Mouse (Mus musculus) adrenal gland, postnatal 25 days (tissue): ENCODE data around the gene Mal. TPM values are rescaled to one million over a fixed set of nuclear protein-coding genes. Genes with fewer than 3 reads are reported as not detected.
"Not testable (repeated sequence)": the region's sequence is repeated elsewhere in the genome, so short reads cannot be mapped to it uniquely, and the experiment has no call there.

Experiments
- DNase-seq: peaks from one replicate; pipeline ENCODE4 v3.0.0; 2021; ENCODE audit warnings: mixed read lengths
- total RNA-seq: library from RNA; stranded (reverse); gene quantifications from 2 replicates; pipeline ENCODE4 v1.2.3, GENCODE M21; 2021

Mal gene
- total RNA-seq, 1 experiment from 2014 or later, result 5.7 TPM

DNA sequence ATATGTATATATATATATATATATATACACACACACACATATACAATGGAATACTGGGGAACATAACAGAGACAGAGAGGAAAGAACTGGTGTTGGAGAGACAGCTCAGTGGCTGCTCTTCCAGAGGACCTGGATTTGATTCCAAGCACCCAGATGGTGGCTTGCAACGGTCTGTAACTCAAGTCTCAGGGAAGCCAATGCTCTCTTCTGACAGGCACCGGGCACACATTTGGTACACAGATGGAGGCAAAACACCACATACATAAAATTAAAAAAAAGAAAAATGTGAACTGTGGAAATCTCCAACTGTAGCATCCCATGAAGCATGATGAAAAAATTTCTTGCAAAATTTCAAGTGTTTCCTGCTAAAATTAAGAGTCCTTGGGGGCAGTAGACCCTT, 31.7 kb downstream of the Mal start:
- DNase-seq, result no peak

DNA sequence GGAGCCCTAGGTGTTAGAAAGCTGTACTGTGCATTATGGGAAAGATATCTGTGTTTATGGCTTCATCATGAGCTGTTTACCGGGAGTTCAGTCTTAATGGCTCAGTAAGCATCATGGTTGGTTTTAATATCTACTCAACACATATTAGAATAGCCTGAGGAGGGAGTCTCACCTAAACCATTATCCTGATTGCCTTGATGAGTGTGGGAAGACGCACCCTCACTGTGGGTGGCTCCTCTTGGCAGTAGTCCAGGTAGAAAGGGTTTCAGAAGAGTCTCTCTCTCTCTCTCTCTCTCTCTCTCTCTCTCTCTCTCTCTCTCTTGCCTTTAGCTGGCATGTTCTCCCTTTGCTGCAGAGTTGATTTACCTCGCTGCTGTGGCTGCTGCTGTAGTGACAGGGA, 34.4 kb downstream of the Mal start:
- no peak for DNase-seq

DNA sequence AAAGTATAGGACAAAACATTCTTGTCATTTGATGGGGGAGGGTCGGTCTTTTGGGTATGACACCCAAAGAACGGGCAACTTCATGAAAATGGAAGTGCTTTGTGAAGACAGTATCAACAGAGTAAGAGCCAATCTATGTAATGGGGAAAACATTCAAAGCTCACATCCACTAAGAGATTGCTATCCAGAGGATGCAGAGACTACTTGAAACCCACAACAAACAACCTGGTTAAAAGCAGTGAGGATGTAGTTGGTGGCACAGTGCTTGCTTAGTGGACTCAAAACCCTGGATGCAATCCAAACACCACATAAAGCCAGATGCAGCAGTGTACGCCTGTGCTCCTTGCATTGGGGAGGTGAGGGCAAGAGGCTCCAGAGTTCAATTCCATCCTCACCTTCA, 37.2 kb downstream of the Mal start:
- DNase-seq, result no peak

DNA sequence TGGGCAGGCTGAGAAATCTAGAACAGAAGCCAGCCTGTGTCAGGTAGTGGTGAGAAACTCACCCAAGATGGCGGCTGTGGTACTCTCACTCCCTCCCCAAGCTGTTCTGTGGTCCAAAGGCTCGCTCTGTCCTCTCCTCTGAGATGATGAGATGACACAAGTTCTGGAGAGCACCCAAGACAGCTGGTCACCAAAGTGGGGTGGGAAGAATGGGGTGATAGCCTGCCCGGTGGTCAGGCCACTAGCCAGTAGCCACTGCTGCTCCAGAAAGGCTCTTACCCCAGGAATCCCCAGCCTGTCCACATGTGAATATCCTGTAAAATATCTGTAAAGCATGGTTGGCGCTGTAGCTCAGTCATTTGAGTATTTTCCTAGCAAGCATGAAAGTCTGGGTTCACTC, 44.2 kb downstream of the Mal start:
- DNase-seq, result no peak

DNA sequence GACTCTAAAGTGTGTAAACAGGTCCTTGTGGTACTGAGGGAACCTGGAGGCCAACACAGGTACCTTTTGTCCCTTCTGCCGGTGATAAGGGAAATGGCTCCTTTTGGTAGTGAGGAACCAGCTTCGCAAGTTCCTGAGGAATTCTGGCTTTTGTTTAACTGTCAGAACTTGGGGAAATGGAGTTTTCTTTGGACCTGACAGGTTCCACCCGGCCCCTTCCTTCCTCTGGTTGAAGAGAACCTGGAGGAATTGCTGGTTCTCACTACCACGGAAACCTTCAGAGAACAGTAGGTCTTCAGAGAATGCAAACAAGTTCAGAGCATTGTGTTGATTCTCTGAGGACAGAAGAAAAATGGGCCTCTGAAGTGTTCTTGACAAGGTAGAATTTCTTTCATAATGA, 45.1 kb downstream of the Mal start:
- no peak for DNase-seq

DNA sequence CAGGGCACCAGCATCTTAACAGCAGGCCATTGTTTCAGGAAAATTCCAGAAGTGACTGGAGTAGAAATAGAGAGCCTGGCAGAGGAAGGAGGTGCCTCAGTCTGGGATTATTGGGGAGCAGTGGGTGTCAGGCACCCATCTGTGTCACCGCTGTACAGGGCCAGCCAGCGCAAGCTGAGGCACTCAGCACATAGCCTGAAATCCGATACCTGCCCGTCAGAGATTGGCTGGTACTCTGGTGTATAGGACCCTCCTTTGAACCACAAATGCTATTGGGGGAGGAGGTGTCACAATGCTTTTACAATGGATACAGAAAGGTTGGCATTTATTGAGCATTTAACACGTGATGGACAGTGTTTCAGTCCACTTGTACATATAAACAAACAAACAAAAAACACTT, 47.5 kb downstream of the Mal start:
- no peak for DNase-seq

DNA sequence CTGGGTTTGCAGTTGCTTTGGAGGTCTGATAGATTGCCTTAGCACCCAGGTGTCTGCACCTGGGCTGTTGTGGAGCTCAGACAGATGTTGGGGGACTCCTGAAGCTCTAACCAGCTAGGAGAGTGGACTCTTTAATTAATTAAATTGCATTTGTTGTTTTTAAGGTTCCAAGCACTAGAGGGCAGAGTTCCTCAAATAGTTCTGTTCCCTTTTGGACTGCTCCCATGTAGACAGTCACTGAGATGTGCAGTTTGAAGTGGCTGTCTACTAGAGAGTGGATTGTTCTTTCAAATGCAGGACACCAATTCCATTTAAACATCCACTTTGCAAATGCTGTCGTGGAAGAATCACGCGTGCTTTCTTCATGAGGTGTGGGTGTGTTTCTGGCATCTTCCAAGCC, 48.3 kb downstream of the Mal start:
- no peak for DNase-seq

DNA sequence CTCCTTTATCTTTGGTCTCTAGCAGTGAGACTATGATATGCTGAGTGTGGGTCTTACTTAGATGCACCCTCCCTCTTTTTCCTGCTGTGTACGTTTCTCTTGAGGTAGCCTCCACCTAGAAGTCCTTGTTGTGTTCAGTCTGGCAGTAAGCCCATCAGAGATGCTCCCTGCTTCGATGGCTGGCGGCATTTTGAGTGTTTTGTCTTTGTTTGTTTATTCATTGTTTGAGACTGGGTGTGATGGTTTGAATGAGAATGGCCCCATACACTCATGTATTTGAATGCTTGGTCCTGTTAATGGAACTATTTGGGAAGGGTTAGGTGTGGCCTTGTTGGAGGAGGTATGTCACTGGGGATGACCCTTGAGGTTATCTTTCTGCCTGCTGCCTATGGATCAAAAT, 51.3 kb downstream of the Mal start:
- DNase-seq, result no peak

DNA sequence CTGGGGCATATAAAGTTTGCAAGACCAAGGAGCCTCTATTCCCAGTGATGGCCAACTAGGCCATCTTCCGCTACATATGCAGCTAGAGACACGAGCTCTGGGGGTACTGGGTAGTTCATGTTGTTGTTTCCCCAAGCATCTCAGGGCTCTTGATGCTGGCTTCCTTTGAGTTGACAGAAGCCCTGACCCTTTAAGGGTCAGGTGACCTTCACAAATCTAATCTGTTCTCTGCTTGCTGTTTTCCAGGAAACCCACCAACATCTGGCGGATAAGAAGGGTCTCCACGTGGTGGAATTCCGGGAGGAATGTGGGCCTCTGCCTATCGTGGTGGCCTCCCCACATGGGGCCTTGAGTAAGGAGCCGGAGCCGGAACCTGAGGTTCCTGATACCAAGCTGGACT, 53.1 kb downstream of the Mal start:
- not testable (repeated sequence) for DNase-seq

DNA sequence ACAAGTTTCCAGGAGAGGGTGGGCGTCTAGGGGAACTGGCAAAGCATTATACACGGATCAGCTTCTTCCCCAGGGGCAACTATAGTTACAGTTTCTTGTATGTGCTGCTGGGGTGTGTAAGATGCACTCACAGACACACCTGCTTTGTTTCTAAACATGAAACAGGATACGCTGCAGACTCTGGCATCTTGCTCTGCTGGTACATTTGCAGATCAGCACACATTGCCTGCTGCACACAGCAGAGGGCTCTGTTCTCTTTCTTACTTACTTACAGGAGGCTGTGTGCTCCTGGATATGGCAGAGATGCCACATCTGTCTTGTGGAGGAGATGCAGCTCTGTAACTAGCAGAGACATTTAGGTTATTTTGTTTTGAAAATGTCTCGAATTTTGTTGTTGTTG, 65.7 kb downstream of the Mal start:
- no peak for DNase-seq

DNA sequence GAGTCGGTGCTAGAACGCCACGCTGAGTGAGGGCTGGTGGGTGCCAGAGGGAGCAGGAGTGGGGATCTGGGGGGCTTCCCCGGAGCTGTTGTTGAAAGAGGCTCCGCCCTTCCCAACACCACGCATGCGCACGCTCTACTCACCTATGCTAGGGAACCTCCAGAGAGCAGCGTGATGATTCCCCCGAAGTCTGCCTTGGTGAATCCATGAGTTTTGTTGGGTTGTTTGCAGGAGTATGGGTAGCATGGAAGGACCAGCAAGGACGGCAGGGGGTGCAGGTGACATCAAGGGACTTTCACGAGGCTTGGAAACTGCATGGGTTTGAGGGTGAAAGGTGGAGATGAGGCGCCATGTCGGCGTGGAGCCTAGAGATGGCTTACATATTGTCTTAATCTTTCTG, 66.3 kb downstream of the Mal start:
- no peak for DNase-seq

DNA sequence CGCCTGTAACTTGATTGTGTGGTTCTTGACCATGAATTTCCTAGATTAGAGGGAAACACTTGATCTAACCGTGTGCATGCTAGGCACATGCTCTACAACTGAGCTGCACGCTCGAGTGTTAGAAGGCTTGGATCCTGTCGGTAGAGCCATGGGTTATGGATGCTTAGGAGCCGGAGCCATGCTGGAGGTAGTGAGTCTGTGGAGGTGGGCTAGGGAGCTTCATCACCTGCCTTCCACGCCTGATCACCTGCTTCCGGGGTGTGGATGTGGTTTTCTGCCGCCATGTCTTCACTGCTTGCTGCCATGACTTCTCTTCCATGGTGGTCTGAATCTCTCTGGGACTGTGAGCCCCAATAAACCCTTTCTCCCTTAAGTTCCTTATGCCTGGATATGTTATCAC, 67.6 kb downstream of the Mal start:
- DNase-seq, result no peak

DNA sequence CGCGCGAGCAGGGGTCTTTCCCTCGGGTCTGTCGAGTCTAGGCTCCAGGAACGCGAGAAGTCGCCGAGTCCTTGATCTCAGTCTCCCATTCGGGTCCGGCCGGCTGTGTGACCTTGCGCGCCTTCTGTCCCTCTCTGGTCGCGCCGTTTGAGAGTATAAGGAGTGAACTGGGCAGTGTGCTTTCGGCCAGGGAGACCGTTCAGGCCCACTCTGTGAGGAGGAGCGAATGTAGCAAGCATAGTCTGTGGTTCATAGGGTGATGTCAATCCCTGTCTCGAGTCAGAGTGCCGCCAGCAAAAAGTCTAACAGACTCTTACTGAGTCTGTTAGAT, 69.0 kb downstream of the Mal start:
- no peak for DNase-seq

DNA sequence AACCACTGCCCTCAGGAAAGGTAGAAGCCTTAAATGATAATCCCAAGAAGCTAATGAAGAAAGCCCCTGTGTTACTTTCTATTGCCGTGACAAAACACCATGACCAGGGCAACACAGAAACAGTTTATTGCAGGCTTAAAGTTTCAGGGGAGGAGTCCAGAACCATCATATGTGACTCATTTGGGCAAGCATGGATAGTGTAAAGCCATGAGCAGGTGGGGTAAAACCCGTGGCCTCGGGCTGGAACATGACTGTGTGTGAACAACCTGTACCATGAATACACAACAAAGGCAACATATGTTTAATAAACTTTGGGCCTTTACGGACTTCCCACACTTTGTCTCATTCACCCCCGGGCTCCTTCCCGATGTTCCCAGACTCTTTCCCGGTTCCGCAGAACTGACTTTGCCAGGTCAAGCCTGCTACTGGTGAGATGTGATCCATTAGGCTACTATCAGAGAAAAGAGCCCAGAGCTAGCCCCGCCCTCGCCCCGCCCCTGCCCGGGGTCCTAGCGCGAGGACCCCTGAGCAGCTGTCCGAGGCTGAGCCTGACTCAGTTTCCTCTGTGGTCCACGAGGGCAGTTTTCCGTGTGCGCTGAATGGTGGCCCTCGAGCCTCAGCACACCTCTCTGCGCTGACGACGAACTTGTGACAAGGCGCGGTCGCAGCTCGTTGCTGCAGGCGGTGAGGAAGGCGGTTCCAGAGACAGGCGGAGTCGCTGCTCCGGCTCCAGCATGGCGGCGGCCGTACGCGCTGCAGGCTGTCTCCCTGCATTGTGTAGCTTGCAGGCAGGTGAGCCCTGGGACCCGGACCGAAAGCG, 69.6 kb downstream of the Mal start, which contains the start of the genes Zfp661 and Mrps5:
Gene Zfp661, minus strand, starts transcription at position 401 of the 820 bp plus-strand sequence.
Gene Mrps5, plus strand, starts transcription at position 529 of the 820 bp plus-strand sequence.
- DNase-seq, result peak; percentile 85

DNA sequence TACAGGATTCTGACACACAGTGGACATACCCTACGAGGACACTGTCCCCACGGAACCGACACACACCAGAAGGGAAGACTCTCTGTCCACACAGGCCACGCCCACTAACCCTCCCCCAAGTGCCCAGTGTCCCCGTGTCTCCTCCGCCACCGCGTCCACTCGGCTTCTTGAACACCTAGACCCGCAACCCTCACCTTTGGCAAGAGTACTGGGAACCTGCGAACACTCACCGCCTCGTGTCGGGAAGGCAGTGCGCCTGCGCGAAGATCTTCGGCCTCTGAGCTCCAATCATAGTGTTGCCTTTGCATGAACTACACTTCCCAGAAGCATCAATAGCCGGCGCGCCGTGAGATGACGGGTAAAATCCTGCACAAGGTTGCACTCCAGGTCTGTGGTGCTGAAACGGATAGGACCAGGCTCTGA, 72.0 kb downstream of the Mal start:
- DNase-seq, result peak; percentile 93

Other genes starting within 250 kb of the Mal start
- 0.43 TPM in 1 of 2 replicates, not detected in the other for gene Gpat2, start 231.5 kb downstream of the Mal start, total RNA-seq
- gene Fahd2a, start 212.1 kb downstream of the Mal start, total RNA-seq, result 42.0 and 46.8 TPM in 2 replicates
- 4.8 and 6.0 TPM in 2 replicates for gene Kcnip3, start 134.6 kb downstream of the Mal start, total RNA-seq
- gene Prom2, start 115.2 kb downstream of the Mal start, total RNA-seq, result 0.18 TPM in 1 of 2 replicates, not detected in the other
- 4.5 and 4.8 TPM in 2 replicates for gene Zfp661, start 69.6 kb downstream of the Mal start, total RNA-seq
- 97.4 and 98.4 TPM in 2 replicates for gene Mrps5, start 69.5 kb downstream of the Mal start, total RNA-seq
- 0.61 and 0.76 TPM in 2 replicates for gene Mall, start 73.2 kb upstream of the Mal start, total RNA-seq
- 17.8 and 27.6 TPM in 2 replicates for gene Nphp1, start 132.2 kb upstream of the Mal start, total RNA-seq
- 83.7 and 107 TPM in 2 replicates for gene Mtln, start 135.8 kb upstream of the Mal start, total RNA-seq
- gene Bub1, start 175.2 kb upstream of the Mal start, total RNA-seq, result 3.4 and 5.1 TPM in 2 replicates
- 1.7 and 2.1 TPM in 2 replicates for gene Acoxl, start 182.2 kb upstream of the Mal start, total RNA-seq